Mouse (Mus musculus): ENCODE results near the gene Fastkd5.

The Fastkd5 gene

DNA sequence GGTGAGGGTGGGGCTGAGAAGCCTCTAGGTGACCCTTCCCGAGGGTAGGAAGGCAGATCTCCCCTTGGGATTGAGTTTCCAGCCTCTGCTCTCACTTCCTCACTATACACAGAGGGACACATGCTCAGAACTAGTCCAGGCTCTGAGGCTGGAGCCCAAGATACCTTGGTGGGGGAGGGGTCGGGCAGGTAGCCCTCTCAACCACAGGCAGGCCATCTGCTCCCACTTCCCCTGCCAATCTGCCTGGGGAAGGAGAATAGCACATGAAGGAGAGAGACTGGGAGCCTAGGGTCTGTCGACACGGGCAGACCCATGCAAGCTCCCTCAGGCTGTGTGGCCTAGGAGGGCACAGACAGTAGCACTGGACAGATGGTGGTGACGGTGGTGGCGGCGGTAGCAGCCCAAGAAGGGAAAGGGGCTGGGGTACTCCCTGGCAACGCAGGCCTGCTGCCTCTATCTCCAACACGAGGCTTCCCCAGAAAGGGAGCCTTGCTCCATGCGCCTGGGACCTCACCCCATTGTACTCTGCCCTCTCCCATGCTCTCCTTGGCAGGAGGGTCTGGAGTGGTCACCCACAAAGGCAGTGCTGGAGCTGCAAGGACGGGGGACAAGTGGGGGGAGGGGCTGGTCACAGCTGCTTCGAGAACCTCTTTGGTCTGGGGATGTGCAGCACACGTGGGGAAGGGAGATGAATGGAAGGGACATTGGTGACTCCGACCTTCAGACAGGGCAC, 4.3 kb upstream of the Fastkd5 start:
- DNase-seq (ENCODE audit: low spot score) = no peak

DNA sequence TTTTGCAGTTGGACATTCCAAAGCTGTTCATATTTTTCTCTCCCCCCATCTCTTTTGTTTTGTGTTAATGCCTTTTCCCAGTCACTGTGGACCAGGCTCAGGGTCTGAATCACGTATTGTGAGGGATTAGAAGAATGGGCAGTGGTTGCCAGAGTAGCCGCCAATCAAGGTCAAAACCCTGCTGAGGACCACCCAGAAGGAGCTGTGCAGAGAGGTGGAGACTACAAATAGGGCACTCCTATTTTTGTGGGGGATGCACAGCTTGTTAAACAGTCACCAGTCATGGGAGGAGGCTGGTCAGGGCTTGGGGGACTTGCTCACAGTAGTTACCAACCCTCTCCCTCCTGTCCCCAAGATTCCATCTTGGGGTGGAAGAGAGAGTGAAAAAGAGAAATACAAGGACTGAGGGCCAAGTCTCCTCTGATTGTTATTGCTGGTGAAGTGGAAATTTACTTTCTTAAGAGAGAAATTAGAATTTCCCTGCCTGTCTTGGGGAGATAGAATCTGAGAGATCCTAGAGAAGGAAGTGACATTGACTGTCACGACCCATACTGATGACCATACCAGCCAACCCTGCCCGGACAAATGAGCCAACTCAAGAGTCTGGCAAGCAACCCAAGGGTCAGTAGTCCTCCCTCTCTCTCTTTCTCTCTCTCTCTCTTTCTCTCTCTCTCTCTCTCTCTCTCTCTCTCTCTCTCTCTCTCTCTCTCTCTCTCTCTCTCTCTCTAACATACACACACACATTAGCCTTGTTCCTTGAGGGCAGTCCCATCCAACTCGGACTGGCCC, 3.3 kb upstream of the Fastkd5 start:
- DNase-seq (ENCODE audit: low spot score) = no peak

DNA sequence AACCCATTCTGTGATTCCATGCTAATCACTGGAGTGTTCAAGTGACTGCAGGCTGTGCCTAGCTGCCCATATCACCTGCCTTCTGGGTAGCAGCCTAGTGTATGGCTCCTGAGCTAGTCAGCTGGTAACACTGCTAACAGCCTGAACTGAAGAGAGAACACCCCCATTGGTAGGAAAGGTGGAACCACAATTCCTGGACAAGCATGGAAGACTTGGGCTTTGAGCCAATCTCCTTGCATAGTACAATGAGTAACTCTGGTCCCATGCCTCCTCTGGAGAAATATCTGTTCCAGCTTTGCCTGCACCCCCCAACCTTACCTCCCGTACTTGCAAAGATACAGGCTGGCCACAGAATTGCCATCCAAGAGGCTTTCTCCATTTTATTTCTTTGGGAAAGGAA, 2.6 kb upstream of the Fastkd5 start:
- DNase-seq (ENCODE audit: low spot score) = no peak

DNA sequence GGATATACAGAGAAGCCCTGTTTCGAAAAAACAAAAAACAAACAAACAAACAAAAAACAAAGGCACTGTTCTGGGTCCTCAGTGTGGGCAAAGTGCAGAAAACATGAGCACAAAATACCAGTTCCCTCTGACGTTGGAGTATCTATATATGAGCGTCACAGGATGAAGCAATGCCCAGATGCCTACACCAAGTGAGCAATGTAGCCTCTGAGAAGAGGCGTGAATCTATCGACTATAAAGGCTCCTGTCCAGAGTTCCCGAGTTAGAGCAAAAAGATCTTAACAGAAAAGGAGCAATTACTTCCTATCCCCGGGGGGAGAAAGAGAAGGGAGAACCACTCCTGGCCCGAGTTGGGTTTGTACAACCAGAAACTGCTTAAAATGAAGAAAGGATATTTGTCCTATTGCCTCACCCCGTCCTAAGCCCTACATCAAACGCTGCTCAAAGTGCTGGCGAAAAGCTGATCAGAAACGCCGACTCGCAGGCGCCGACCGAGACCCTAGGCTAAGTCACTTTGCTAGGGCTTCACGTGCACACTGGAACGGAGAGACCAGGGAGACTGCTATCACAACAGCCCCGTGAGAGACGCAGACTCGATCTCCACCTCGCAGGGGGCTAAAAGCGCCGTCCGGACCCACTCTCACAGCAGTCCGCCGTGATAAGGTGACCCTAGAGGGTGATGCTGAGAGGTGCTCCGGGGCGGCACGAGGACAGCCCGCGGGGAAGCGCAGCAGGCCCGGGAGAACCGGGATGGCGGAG, 568 bp downstream of the Fastkd5 start:
- DNase-seq (ENCODE audit: low spot score) = no peak

DNA sequence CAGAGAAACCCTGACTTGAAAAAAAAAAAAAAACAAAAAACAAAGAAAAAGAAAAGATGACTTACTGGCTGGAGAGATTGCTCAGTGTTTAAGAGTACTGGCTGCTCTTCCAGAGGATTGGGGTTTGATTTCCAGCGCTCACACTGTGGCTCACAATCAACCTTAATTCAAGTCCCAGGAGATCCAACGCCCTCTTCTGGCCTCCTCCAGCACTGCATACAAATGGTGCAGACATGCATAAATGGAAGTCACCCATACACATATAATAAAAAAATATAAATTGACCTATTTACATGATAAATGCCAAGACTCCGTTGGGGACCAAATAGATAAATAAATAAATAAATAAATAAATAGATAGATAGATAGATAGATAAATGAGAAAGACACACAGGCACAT, 1.4 kb downstream of the Fastkd5 start:
- no peak for DNase-seq (ENCODE audit: low spot score)

DNA sequence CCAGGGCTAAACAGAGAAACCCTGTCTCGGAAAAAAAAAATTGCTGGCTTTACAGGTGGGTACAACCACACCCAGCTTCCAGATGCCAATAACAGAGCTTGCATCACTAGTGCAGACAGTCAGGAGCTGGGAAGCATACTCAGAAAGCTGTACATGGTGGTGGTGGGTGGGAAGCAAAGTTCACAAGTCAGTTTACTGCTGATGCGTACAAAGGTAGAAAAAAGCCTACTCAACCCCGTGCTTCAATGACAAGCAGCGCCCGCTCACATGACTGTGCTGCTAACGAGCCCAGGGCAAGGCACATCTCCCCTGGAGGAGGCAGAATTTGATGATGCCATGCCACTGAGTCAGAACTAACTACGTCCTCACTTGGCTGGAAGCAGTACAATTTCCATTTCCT, 10.9 kb downstream of the Fastkd5 start:
- DNase-seq (ENCODE audit: low spot score) = no peak

DNA sequence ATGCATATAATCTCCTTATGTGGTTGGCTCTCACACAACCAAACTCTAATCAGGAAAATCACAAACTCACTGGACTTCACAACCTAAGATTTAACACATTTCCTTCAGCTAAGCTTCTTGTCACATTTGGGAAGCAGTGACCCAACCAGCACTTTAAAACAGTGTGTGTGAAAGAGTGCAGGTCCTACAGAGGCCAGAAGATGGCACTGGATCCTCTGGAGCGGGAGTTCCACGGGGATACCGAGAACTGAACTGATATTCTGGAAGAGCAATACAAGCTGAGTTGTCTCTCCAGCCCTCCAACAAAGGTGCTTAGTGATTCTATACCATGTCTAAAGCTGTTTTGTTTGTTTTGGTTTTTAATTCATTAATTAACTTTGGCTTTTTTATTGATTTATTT, 16.7 kb downstream of the Fastkd5 start:
- DNase-seq (ENCODE audit: low spot score) = no peak

DNA sequence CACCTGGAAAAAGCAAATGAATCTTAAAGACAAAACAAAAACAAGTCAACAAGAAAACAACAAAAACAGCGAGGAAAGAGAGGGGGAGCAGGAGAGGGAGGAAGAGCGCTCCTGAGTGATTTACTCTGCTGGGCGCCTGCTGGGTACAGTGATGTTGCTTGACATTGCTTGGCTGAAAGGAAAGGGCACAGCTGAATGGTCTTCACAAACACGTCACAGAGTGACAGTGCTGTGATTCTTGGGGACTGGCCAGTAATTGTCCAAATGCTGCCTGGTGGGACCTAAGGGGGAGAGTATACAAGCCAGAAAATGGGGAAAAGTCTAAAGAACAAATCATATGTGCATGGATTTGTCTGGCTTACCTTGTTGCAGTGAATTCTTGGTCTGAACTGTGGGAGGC, 27.6 kb downstream of the Fastkd5 start:
- DNase-seq (ENCODE audit: low spot score) = no peak

DNA sequence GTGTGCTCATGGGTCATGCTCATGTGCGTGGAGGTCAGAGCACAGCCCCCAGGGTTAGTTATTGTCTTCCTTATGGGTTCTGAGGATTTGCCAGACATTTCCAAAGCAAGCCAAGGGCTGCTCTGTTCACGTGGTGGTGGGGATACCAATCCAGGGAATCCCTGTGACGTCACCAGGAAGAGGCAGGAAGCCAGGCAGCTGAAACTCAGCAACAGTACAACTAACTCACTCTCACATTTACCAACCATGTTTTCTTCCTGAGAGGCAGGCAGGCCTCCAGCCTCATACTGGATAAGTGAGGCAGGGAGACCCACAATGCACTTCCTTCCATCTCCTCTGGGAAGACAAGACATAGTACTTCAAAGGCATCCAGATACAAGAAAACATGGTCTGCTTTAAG, 31.4 kb downstream of the Fastkd5 start:
- DNase-seq (ENCODE audit: low spot score) = no peak

DNA sequence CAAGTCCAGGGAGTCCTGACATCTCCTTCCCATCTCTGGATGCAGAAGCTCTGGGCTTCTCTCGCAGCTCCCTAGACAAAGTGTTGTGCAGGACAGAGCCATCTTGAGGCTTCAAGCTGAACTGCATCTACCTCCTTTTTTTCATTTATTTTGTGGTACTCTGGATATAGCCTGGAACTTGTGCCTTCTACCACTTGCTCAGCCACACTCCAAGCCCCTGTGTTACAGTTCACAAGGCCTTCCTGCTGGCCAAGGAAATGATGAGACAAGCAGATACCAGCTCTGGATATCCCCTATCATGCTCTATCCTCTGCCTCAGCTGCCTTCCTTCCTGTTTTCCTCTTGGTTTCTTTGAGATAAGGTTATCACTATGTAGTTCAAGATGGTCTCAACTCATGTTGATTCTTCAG, 32.2 kb downstream of the Fastkd5 start:
- DNase-seq (ENCODE audit: low spot score) = no peak

DNA sequence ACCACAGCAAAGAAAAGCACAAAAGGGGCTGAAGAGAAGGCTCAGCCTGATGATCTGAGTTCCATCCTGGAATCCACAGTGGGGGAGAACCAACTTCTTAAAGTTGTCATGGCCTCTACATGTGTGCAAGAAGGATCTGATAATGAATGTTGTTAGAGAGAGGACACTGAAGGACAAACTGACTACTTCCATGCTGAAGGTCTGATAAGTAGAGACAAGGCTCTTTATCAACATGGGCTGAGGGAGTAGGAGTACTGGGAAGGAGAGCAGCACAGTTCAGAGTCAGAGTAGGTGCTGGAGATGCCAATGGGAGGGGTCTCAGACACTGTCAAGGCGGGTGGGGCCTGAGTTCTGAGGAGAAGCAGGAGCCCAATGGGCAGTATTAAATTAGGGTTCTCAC, 34.2 kb downstream of the Fastkd5 start:
- no peak for DNase-seq (ENCODE audit: low spot score)

DNA sequence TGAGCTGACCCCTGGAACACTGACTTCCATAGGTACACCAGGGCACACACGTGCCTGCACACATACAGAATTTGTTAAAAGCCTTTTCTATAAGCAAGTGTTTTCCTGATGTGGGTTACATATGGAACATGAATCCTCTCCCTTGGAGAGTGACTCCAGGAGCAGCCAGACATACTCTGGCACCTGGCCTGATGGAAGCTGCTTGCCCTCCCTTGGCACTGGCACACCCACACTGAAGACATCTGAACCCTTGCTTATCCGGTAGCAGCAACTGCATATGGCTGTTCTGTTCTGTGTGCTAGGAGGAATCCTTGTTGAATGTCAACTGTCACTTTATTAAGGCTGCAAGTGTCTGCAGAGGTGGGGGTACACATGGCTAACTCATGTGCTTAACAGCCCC, 38.8 kb downstream of the Fastkd5 start:
- no peak for DNase-seq (ENCODE audit: low spot score)

DNA sequence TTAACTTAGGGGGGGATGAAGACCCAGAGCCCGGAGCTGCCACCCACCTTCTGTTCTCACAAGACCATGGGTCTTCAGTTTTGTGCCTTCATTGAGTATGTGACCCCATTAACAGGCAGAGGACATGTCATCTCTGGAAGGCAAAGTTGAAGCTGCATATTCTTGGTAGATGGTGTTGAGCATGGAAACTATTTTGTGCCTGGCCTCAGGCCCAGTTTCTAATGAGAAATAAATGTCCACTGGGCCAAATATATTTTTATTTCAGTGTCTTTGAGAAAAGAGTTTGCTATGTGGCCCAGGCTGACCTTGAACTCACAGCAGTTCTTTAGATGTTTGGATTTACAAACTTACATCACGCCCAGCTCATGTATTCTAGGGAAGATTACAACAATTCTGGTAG, 40.1 kb downstream of the Fastkd5 start:
- DNase-seq (ENCODE audit: low spot score) = no peak

DNA sequence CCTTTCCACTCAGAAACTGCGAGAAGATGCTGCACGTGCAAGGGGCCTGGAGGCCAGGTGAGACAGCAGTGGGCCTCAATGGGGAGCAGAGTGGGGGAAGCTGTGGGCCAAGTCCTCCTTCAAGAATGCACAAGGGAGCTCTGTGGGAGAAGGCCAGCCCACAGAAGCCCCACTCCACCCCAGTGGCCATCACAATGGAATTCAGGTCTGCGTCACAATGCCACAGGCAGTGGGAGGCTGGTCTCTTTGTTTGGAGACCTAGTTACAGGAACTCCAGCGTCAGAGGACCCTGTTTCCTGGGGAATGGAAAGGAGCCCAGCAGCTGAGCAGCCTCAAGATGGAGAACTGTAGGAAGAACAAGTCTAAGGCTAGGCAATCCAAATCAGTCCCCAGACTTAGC, 40.7 kb downstream of the Fastkd5 start:
- DNase-seq (ENCODE audit: low spot score) = no peak

DNA sequence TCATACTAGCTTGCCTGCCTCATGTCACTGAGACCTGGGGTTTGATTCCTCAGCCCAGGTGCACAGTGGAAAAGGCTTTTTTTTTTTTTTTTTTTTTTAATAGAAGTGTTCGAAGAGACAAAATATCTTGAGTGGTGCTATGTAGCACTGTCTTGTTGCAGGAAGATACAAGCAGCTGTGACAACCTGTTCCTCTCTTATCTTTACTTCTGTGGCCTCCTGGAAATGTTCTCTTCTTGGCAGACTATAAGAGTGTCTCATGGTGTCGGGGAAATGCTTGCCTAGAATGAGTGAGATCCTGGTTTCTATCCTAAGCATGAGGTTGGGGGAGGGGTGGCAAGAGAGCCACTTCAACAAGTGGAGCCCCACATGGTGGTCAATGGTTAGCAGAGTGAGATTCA, 41.5 kb downstream of the Fastkd5 start:
- DNase-seq (ENCODE audit: low spot score) = no peak

DNA sequence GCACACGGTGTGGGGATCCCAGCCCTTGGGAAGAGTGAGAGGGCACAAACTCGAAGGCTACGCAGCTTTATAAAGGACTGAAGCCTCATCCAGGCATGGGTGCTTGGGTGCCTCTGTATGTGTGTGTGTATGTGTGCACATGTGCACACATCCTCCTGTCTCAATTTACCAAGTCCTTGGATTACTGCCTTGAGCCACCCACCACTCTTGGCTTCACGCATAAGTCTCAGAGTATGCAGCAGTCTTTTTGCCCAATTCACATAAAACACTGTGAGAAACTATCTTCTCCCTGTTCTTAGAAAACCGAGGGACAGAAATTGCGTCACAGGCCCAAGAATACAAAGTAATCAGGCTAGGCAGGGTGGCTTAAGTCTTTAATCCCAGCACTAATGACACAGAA, 43.8 kb downstream of the Fastkd5 start:
- no peak for DNase-seq (ENCODE audit: low spot score)

DNA sequence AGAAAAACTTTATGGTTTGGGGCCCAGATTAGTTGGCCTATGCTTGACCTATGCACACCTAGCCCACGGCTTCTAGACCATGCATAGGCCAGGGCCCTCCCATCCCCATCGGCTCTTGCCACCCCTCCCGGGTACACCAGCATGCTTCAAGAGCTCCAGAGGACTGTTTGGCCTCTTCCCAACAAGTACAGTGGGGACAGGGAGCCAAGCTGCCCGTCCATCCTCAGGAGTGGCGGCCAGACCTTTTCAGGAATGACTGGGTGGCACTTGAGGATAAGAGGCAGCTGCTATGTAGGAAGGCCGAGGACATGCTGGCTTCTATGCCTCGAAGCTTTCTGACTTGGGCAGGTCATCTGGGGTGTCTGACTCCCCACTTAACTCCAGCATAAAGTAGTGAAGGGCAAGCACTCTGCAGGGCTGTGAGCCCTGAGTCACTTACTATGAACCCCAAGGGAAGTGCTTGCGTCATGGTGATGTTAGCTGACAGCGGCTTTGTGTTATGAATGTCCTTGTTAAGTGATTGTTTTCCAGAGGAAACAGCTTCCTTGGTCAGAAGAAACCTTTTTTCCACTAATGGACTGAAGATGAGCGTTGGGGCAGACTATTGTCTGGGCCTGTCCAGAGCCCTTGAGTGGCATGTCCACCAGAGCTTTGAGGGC, 45.8 kb downstream of the Fastkd5 start:
- DNase-seq (ENCODE audit: low spot score) = no peak

DNA sequence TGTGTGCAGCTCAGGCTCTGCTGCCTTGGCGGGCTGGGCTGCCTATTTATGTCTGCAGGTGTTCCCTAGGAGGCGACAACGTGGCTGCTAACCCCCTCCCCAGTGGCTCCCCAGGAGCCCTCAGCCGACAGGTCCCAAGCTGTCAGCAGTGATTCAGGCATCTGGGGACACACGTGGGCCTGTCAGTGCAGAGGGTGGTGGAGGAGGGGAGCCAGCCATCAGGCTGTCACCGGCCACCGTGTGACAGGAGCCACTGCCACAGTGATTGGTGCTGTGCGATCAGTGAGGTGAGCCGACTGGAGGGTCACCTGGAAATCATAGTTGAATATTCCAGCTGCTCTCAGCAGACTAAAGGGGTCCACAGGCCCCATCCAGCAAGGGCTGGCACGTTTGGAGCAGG, 47.3 kb downstream of the Fastkd5 start, which contains the start of gene Avp:
Gene Avp (minus strand): TSS at position 3 of the 400 bp plus-strand sequence.
- no peak for DNase-seq (ENCODE audit: low spot score)

DNA sequence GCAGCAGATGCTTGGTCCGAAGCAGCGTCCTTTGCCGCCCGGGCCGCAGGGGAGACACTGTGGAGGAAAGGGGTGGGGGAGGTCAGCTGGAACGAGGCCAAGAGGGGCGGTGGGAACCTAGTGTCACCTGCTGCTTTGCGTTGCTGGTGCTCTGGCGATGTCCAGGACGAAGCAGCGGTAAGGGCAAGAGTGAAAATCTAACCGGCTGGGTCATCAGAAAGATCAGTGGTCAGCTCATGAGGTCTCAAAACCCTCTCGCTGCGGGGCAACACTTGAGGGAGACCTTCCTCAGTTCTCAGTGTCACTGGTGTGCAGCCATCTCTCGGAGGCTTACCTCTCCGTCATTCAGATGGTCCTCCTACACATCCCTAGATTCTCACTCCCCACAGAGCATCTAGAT, 48.6 kb downstream of the Fastkd5 start:
- no peak for DNase-seq (ENCODE audit: low spot score)

DNA sequence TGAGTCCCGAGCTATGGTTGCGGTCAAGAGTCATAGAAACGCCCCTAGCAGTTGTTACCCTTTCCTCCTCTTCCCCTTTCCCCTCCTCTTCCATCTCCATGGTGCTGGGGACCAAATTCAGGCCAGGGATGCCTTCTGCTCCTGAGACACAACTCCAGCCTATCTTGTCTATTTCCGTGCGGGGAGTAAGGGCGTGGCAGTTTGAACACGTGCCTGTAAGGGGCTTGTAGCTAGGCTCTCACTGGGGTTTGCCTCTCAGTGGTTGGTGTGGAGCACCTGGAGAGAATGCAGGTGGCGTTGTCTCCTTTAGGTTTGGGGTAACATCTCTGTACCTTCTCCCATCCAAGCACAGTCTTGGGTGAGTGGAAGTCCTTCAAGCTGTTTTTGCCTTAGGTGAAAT, 50.0 kb downstream of the Fastkd5 start:
- no peak for DNase-seq (ENCODE audit: low spot score)

DNA sequence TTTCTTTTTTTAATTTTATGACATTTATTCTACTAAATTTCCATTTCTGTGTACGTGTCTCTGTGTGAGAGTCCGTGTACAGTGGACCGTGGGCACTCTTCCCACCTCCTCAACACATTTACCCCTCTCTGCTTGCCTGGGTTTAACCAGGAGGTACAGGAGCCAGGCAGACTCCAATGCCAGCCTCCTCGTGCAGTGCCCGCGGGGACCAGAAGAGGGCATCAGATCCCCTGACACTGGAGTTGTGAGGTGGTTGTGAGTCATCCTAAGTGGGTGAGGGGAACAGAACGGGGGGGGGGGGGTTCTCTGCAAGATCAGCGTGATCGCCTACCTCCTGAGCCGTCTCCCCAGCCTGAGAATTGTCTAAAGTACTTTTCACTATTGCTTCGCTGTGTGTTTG, 51.7 kb downstream of the Fastkd5 start:
- DNase-seq (ENCODE audit: low spot score) = no peak

DNA sequence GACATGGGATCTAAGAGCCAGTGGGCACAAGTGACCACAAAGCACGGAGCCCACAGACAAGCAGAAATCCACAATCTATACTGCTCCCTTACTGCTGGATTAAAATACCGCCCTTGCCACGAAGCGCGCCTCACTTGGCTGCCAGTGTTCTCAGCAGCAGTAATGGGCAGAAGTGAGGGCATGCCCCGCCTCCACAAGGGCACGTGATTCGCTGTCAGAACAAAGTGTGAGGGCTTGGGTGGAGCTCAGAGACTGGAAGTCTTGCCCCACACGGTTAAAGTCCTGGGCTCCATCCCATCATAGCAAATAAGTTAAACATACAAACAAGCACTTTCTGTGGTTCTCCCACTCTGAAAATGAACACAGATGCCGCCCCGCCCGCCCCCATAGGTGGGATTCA, 52.2 kb downstream of the Fastkd5 start:
- no peak for DNase-seq (ENCODE audit: low spot score)

Measured in ovary, adult 18-20 months (tissue).